Mouse (Mus musculus) G1E (cell line): ENCODE measurements at regions not wholly inside any gene's neighbourhood (a gene's known extent, or its start where the extent isn't known, plus 50 kb on each side); places are given as distances from the start of the nearest gene placed in this dataset.

Source experiments
- CTCF ChIP-seq: IDR thresholded peaks from 2 replicates; pipeline ENCODE4 v1.5.1; 2012; ENCODE audit warnings: low read depth, low read length, inconsistent platforms, mixed read lengths
- GATA1 ChIP-seq: IDR thresholded peaks from 2 replicates; pipeline ENCODE4 v1.6.1; 2012; ENCODE audit warnings: borderline replicate concordance, low read length, inconsistent platforms, mixed read lengths

DNA sequence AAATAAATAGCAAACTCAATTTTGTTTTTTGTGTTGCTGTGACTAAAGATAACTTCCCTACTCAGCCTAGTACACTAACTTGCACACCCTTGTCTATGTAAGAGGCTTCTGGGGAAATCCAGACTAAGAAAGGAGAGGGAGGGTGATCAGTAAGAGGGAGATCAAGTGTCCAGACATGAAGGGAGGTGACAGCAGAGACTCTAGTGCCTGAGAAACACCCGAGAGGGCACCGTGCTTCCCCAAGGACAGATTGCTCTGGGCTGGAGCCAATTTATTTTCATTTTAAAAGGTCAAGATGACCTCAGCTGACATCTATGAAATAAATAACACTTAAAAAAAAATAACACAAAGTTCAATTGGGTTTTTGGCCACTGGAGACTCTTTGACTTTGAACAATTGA, 56.5 kb upstream of the Armc3 start:
- TF ChIP-seq GATA1: no peak
- no peak for TF ChIP-seq CTCF
